Mouse (Mus musculus) hindbrain, embryonic 10.5 days (tissue): ENCODE measurements around the gene Zbtb20. TPM values are rescaled to one million over a fixed set of nuclear protein-coding genes. Genes with fewer than 3 reads are reported as not detected.

Experiments used
- DNase-seq: peaks from one replicate; pipeline ENCODE4 v3.0.0-alpha.2; 2017; ENCODE audit warnings: low spot score
- H3K27ac ChIP-seq: fragments of 300-500 bp; sonication (generic); 2 replicates; pipeline ENCODE4 v1.5.1; 2016; ENCODE audit warnings: mild to moderate bottlenecking, moderate library complexity
- H3K27me3 ChIP-seq: fragments of 300-500 bp; sonication (generic); 2 replicates; pipeline ENCODE4 v1.6.1; 2016; ENCODE audit warnings: mild to moderate bottlenecking; ENCODE audit not compliant: poor library complexity, insufficient read depth, severe bottlenecking
- H3K36me3 ChIP-seq: fragments of 300-500 bp; sonication (generic); 2 replicates; pipeline ENCODE4 v1.6.1; 2016; ENCODE audit warnings: mild to moderate bottlenecking, moderate library complexity
- H3K4me1 ChIP-seq: fragments of 300-500 bp; sonication (generic); replicated peaks from 2 replicates; pipeline ENCODE4 v1.6.1; 2016; ENCODE audit warnings: mild to moderate bottlenecking
- H3K4me3 ChIP-seq: fragments of 300-500 bp; sonication (generic); 2 replicates; pipeline ENCODE4 v1.5.1; 2016; ENCODE audit warnings: mild to moderate bottlenecking, moderate library complexity
- H3K9me3 ChIP-seq: fragments of 300-500 bp; sonication (generic); 2 replicates; pipeline ENCODE4 v1.6.1; 2016; ENCODE audit warnings: mild to moderate bottlenecking, moderate library complexity
- WGBS: fragments of 180-500 bp; shearing (Covaris S2); methylation state at CpG from one replicate; pipeline ENCODE4 v1.1.7; 2016; 5-methylcytosine and 5-hydroxymethylcytosine counted together
- polyA plus RNA-seq: library from polyadenylated mRNA; unstranded; fragments of >200 nt; fragmentation: Nextera tagmentation; extraction: Ambion mirVana; gene quantifications from 2 replicates; pipeline ENCODE4 v1.2.1, GENCODE M21; 2016

Gene Zbtb20
- polyA plus RNA-seq, 1 experiment from 2014 or later, result 41.3 TPM

GRCm38 (mm10) chr16:43510516-43510915, 634.8 kb downstream of the Zbtb20 start:
- Histone ChIP-seq H3K27ac (no peak overlapping the region), H3K36me3 (no peaks in the 10 kb centered on the region), H3K9me3 (no peaks in the 10 kb centered on the region), H3K4me3 (no peak overlapping the region), H3K27me3 (no peaks in the 10 kb centered on the region), H3K4me1 (peaks cover 22% of the 10 kb centered on the region)
- no peak for DNase-seq
- WGBS, result 66% methylated on average over 5 of the region's 5 CpGs

GRCm38 (mm10) chr16:43511531-43511930, 635.9 kb downstream of the Zbtb20 start:
- Histone ChIP-seq H3K9me3 (no peaks in the 10 kb centered on the region), H3K36me3 (no peaks in the 10 kb centered on the region), H3K4me1 (peaks cover 12% of the 10 kb centered on the region), H3K4me3 (no peak overlapping the region), H3K27ac (no peak overlapping the region), H3K27me3 (no peaks in the 10 kb centered on the region)
- 92% methylated on average over 4 of the region's 4 CpGs for WGBS
- DNase-seq, result no peak

- WGBS, result 88% methylated on average over 5 of the region's 5 CpGs
These were observed 638.3 kb downstream of the Zbtb20 start for GRCm38 (mm10) chr16:43513933-43514332.

GRCm38 (mm10) chr16:43515538-43515937, 639.9 kb downstream of the Zbtb20 start:
- no peaks in the 10 kb centered on the region for H3K9me3 ChIP-seq
- 0 out of 2 replicates have a peak, but pooled peaks cover 3% of the 10 kb centered on the region for H3K36me3 ChIP-seq
- no peak for DNase-seq
- WGBS, result 85% methylated on average over 4 of the region's 4 CpGs
- no peak overlapping the region for H3K27ac ChIP-seq
- H3K27me3 ChIP-seq, result no peaks in the 10 kb centered on the region
- no peak overlapping the region for H3K4me3 ChIP-seq
- H3K4me1 ChIP-seq, result peaks cover 1% of the 10 kb centered on the region; the same call in 1 of the 2 replicates

More at GRCm38 (mm10) chr16:43513933-43514332, 638.3 kb downstream of the Zbtb20 start:
- Histone ChIP-seq H3K4me1 (no peaks in the 10 kb centered on the region; the same call in 1 of the 2 replicates), H3K4me3 (no peak overlapping the region), H3K36me3 (0 out of 2 replicates have a peak, but pooled peaks cover 3% of the 10 kb centered on the region), H3K27ac (no peak overlapping the region), H3K27me3 (no peaks in the 10 kb centered on the region), H3K9me3 (no peaks in the 10 kb centered on the region)
- DNase-seq, result no peak

GRCm38 (mm10) chr16:43520274-43520673, 644.6 kb downstream of the Zbtb20 start:
- no peak for DNase-seq
- no peaks in the 10 kb centered on the region for H3K9me3 ChIP-seq
- 0 out of 2 replicates have a peak, but pooled peaks cover 3% of the 10 kb centered on the region for H3K36me3 ChIP-seq
- WGBS, result 82% methylated on average over 2 of the region's 2 CpGs
- H3K27ac ChIP-seq, result no peak overlapping the region
- peaks cover 5% of the 10 kb centered on the region; the same call in 1 of the 2 replicates for H3K4me1 ChIP-seq
- H3K4me3 ChIP-seq, result no peak overlapping the region
- no peaks in the 10 kb centered on the region for H3K27me3 ChIP-seq

- 89% methylated on average over 4 of the region's 4 CpGs for WGBS
- Histone ChIP-seq H3K27me3 (no peaks in the 10 kb centered on the region), H3K4me3 (no peak overlapping the region), H3K4me1 (0 out of 2 replicates have a peak, but pooled peaks cover 5% of the 10 kb centered on the region), H3K27ac (no peak overlapping the region), H3K9me3 (no peaks in the 10 kb centered on the region), H3K36me3 (0 out of 2 replicates have a peak, but pooled peaks cover 3% of the 10 kb centered on the region)
- no peak for DNase-seq
These were observed 646.8 kb downstream of the Zbtb20 start for GRCm38 (mm10) chr16:43522482-43522881.

- Histone ChIP-seq H3K27me3 (no peaks in the 10 kb centered on the region), H3K4me1 (0 out of 2 replicates have a peak, but pooled peaks cover 5% of the 10 kb centered on the region), H3K36me3 (no peaks in the 10 kb centered on the region), H3K27ac (no peak overlapping the region), H3K4me3 (no peak overlapping the region), H3K9me3 (no peaks in the 10 kb centered on the region)
- WGBS, result 80% methylated on average over 9 of the region's 9 CpGs
- DNase-seq, result no peak
These were observed 648.5 kb downstream of the Zbtb20 start for GRCm38 (mm10) chr16:43524179-43524578.

- no peak for DNase-seq
- Histone ChIP-seq H3K27ac (no peak overlapping the region), H3K9me3 (no peaks in the 10 kb centered on the region), H3K36me3 (no peaks in the 10 kb centered on the region), H3K4me3 (no peak overlapping the region), H3K27me3 (no peaks in the 10 kb centered on the region), H3K4me1 (0 out of 2 replicates have a peak, but pooled peaks cover 3% of the 10 kb centered on the region)
- WGBS, result 94% methylated on average over 6 of the region's 6 CpGs
These were observed 649.9 kb downstream of the Zbtb20 start for GRCm38 (mm10) chr16:43525624-43526023.

GRCm38 (mm10) chr16:43528300-43528699, 652.6 kb downstream of the Zbtb20 start:
- Histone ChIP-seq H3K9me3 (no peaks in the 10 kb centered on the region), H3K27ac (no peak overlapping the region), H3K27me3 (no peaks in the 10 kb centered on the region), H3K4me1 (no peaks in the 10 kb centered on the region), H3K36me3 (no peaks in the 10 kb centered on the region), H3K4me3 (no peak overlapping the region)
- 66% methylated on average over 1 of the region's 1 CpGs for WGBS
- DNase-seq, result no peak

GRCm38 (mm10) chr16:43531328-43531727, 655.6 kb downstream of the Zbtb20 start:
- DNase-seq, result no peak
- Histone ChIP-seq H3K36me3 (no peaks in the 10 kb centered on the region), H3K27ac (no peak overlapping the region), H3K4me1 (no peaks in the 10 kb centered on the region), H3K9me3 (no peaks in the 10 kb centered on the region), H3K4me3 (no peak overlapping the region), H3K27me3 (no peaks in the 10 kb centered on the region)
- WGBS, result 90% methylated on average over 6 of the region's 6 CpGs

- Histone ChIP-seq H3K36me3 (no peaks in the 10 kb centered on the region), H3K27me3 (no peaks in the 10 kb centered on the region), H3K9me3 (no peaks in the 10 kb centered on the region), H3K4me1 (no peaks in the 10 kb centered on the region), H3K4me3 (no peak overlapping the region), H3K27ac (no peak overlapping the region)
- DNase-seq, result no peak
- WGBS, result 91% methylated on average over 3 of the region's 3 CpGs
These were observed 658.4 kb downstream of the Zbtb20 start for GRCm38 (mm10) chr16:43534103-43534502.

GRCm38 (mm10) chr16:43535912-43536311, 660.2 kb downstream of the Zbtb20 start:
- Histone ChIP-seq H3K36me3 (no peaks in the 10 kb centered on the region), H3K27ac (no peak overlapping the region)
- WGBS, result 98% methylated on average over 1 of the region's 1 CpGs

GRCm38 (mm10) chr16:43537163-43537562, 661.5 kb downstream of the Zbtb20 start:
- no peak for DNase-seq
- Histone ChIP-seq H3K36me3 (no peaks in the 10 kb centered on the region), H3K4me3 (no peak overlapping the region), H3K27ac (no peak overlapping the region), H3K4me1 (no peaks in the 10 kb centered on the region), H3K9me3 (no peaks in the 10 kb centered on the region), H3K27me3 (no peaks in the 10 kb centered on the region)
- WGBS, result 90% methylated on average over 7 of the region's 7 CpGs

More at GRCm38 (mm10) chr16:43535912-43536311, 660.2 kb downstream of the Zbtb20 start:
- Histone ChIP-seq H3K27me3 (no peaks in the 10 kb centered on the region), H3K9me3 (no peaks in the 10 kb centered on the region), H3K4me3 (no peak overlapping the region), H3K4me1 (no peaks in the 10 kb centered on the region)
- no peak for DNase-seq

- Histone ChIP-seq H3K4me3 (no peak overlapping the region), H3K27me3 (no peaks in the 10 kb centered on the region), H3K36me3 (no peaks in the 10 kb centered on the region), H3K27ac (no peak overlapping the region), H3K4me1 (no peaks in the 10 kb centered on the region), H3K9me3 (no peaks in the 10 kb centered on the region)
- 85% methylated on average over 12 of the region's 12 CpGs for WGBS
- no peak for DNase-seq
These were observed 664.0 kb downstream of the Zbtb20 start for GRCm38 (mm10) chr16:43539659-43540096.
